Mouse (Mus musculus) natural killer cell, adult 2 months (primary cell): ENCODE measurements at regions not wholly inside any gene's neighbourhood (a gene's known extent, or its start where the extent isn't known, plus 50 kb on each side); places are given as distances from the start of the nearest gene placed in this dataset.

ENCODE experiments used
- DNase-seq, 2 experiments: peaks; one replicate each; pipeline ENCODE4 v3.0.0; 2022; ENCODE audit warnings: low spot score in 2 of 2

GRCm38 (mm10) chr4:95308469-95308895 lies 248.8 kb upstream of the Fggy start:
- no peak for DNase-seq

- DNase-seq: no peak
Observed at GRCm38 (mm10) chr4:95310410-95310809, 246.9 kb upstream of the Fggy start.

- DNase-seq: no peak
Observed at GRCm38 (mm10) chr4:95317821-95318290, 239.5 kb upstream of the Fggy start.

- no peak for DNase-seq
Observed at GRCm38 (mm10) chr4:95318561-95318960, 238.7 kb upstream of the Fggy start.

- no peak for DNase-seq
Observed at GRCm38 (mm10) chr4:95319036-95319435, 238.3 kb upstream of the Fggy start.

GRCm38 (mm10) chr4:95325861-95326260 lies 231.4 kb upstream of the Fggy start:
- DNase-seq: no peak

GRCm38 (mm10) chr4:95339822-95340221 lies 217.5 kb upstream of the Fggy start:
- no peak for DNase-seq

GRCm38 (mm10) chr4:95340926-95341325 lies 216.4 kb upstream of the Fggy start:
- no peak for DNase-seq

GRCm38 (mm10) chr4:95346722-95347197 lies 210.5 kb upstream of the Fggy start:
- no peak for DNase-seq

GRCm38 (mm10) chr4:95347436-95347835 lies 209.9 kb upstream of the Fggy start:
- DNase-seq: no peak

- DNase-seq: no peak
Observed at GRCm38 (mm10) chr4:95348405-95349123, 208.7 kb upstream of the Fggy start.

- DNase-seq: no peak
Observed at GRCm38 (mm10) chr4:95353894-95354319, 203.4 kb upstream of the Fggy start.

GRCm38 (mm10) chr4:95358674-95359073 lies 198.6 kb upstream of the Fggy start:
- DNase-seq: no peak

GRCm38 (mm10) chr4:95360336-95360967 lies 196.9 kb upstream of the Fggy start:
- no peak for DNase-seq

- DNase-seq: no peak
Observed at GRCm38 (mm10) chr4:95364376-95365082, 192.8 kb upstream of the Fggy start.

- no peak for DNase-seq
Observed at GRCm38 (mm10) chr4:95376386-95376785, 180.9 kb upstream of the Fggy start.

- no peak for DNase-seq
Observed at GRCm38 (mm10) chr4:95377222-95378134, 179.8 kb upstream of the Fggy start.

GRCm38 (mm10) chr4:95378645-95379044 lies 178.7 kb upstream of the Fggy start:
- no peak for DNase-seq

- DNase-seq: no peak
Observed at GRCm38 (mm10) chr4:95383216-95383892, 174.0 kb upstream of the Fggy start.

- no peak for DNase-seq
Observed at GRCm38 (mm10) chr4:95385552-95385951, 171.8 kb upstream of the Fggy start.

- DNase-seq: no peak
Observed at GRCm38 (mm10) chr4:95386021-95386420, 171.3 kb upstream of the Fggy start.
